Mouse (Mus musculus): Measurements from ENCODE around the gene C1qtnf5.

- TF ChIP-seq POLR2A (IDR thresholded peaks at IDR 0.05; ENCODE audit: low read depth, low read length) (no peak), CTCF (IDR thresholded peaks at IDR 0.05; ENCODE audit: borderline replicate concordance, insufficient read depth, low read length) (no peak)
Observed at GRCm38 (mm10) chr9:44086960-44087359, 20.1 kb upstream of the C1qtnf5 start.
